Mouse (Mus musculus) MEL (cell line): Measurements from ENCODE around the gene Vwa5b2. TPM values are rescaled to one million over a fixed set of nuclear protein-coding genes. Genes with fewer than 3 reads are reported as not detected.
A peak's percentile ranks its signal among the peaks of the same experiment; 100 is the strongest.

Source experiments
- DNase-seq: peaks from one replicate; pipeline ENCODE4 v3.0.0; 2011; ENCODE audit warnings: low read depth, low spot score
- H3K27ac ChIP-seq: 2 replicates; pipeline ENCODE4 v1.5.1; 2012; ENCODE audit warnings: low read depth, mild to moderate bottlenecking, control low read depth, low read length, moderate library complexity; ENCODE audit not compliant: control insufficient read depth
- H3K27me3 ChIP-seq, 2 experiments: fragments of 150-350 bp in 1 of 2; sonication (generic) in 1 of 2; 2 replicates each; pipeline ENCODE4 v1.6.1; 2012; ENCODE audit warnings: low read length in 2 of 2, mild to moderate bottlenecking in 2 of 2, improper control_type of control experiment in 1 of 2, moderate library complexity in 1 of 2; ENCODE audit not compliant: insufficient read depth in 2 of 2, control insufficient read depth in 1 of 2
- H3K36me3 ChIP-seq, 2 experiments: 2 replicates each; pipeline ENCODE4 v1.6.1; 2012 to 2014; ENCODE audit warnings: low read length in 2 of 2, improper control_type of control experiment in 1 of 2, inconsistent platforms in 1 of 2, mild to moderate bottlenecking in 1 of 2; ENCODE audit not compliant: insufficient read depth in 2 of 2, control insufficient read depth in 1 of 2
- H3K4me1 ChIP-seq, 2 experiments: fragments of 150-350 bp in 1 of 2; sonication (generic) in 1 of 2; 2 replicates each; pipeline ENCODE4 v1.6.1; 2012; ENCODE audit warnings: low read length in 2 of 2, improper control_type of control experiment in 1 of 2, mild to moderate bottlenecking in 1 of 2; ENCODE audit not compliant: insufficient read depth in 2 of 2, control insufficient read depth in 1 of 2
- H3K4me3 ChIP-seq, 2 experiments: fragments of 150-350 bp in 1 of 2; sonication (generic) in 1 of 2; 2 replicates each; pipeline ENCODE4 v1.5.1; 2012; ENCODE audit warnings: low read depth in 2 of 2, low read length in 2 of 2, mild to moderate bottlenecking in 2 of 2, moderate library complexity in 2 of 2, control low read depth in 1 of 2, improper control_type of control experiment in 1 of 2; ENCODE audit not compliant: control insufficient read depth in 1 of 2, insufficient read depth in 1 of 2
- H3K79me2 ChIP-seq: 2 replicates; pipeline ENCODE4 v1.6.1; 2012; ENCODE audit warnings: mild to moderate bottlenecking, low read length, moderate library complexity; ENCODE audit not compliant: control insufficient read depth, poor library complexity, insufficient read depth
- H3K9ac ChIP-seq: 2 replicates; pipeline ENCODE4 v1.6.1; 2012; ENCODE audit warnings: low read depth, mild to moderate bottlenecking, control low read depth, low read length, moderate library complexity; ENCODE audit not compliant: control insufficient read depth, poor library complexity, severe bottlenecking
- H3K9me3 ChIP-seq: fragments of 150-350 bp; sonication (generic); replicated peaks from 2 replicates; pipeline ENCODE4 v1.6.1; 2012; ENCODE audit warnings: mild to moderate bottlenecking, low read length, improper control_type of control experiment, moderate library complexity; ENCODE audit not compliant: insufficient read depth
- BHLHE40 ChIP-seq: IDR thresholded peaks from 2 replicates; pipeline ENCODE4 v1.6.1; 2012; ENCODE audit warnings: low read depth, mild to moderate bottlenecking, inconsistent platforms, low read length, improper control_type of control experiment, borderline replicate concordance
- CHD2 ChIP-seq: IDR thresholded peaks from 2 replicates; pipeline ENCODE4 v1.6.1; 2011; ENCODE audit warnings: low read length, improper control_type of control experiment
- EP300 ChIP-seq, 2 experiments: IDR thresholded peaks; 2 replicates each; pipeline ENCODE4 v1.6.1; 2011; ENCODE audit warnings: improper control_type of control experiment in 2 of 2, low read length in 2 of 2, low read depth in 1 of 2, mild to moderate bottlenecking in 1 of 2
- GATA1 ChIP-seq: IDR thresholded peaks from 2 replicates; pipeline ENCODE4 v1.6.1; 2011; ENCODE audit warnings: low read depth, low read length, improper control_type of control experiment
- KAT2A ChIP-seq: conservative IDR thresholded peaks from 2 replicates; pipeline ENCODE4 v1.6.1; 2012; ENCODE audit warnings: low read depth, low read length, improper control_type of control experiment, inconsistent platforms
- MXI1 ChIP-seq: IDR thresholded peaks from 2 replicates; pipeline ENCODE4 v1.6.1; 2011; ENCODE audit warnings: mild to moderate bottlenecking, low read depth, low read length, improper control_type of control experiment
- MYB ChIP-seq: IDR thresholded peaks from 2 replicates; pipeline ENCODE4 v1.6.1; 2011; ENCODE audit warnings: mild to moderate bottlenecking, low read depth, low read length, improper control_type of control experiment
- MYC ChIP-seq: IDR thresholded peaks from 2 replicates; pipeline ENCODE4 v1.6.1; 2011; ENCODE audit warnings: low read depth, mild to moderate bottlenecking, low read length, improper control_type of control experiment, moderate library complexity
- NRF1 ChIP-seq: IDR thresholded peaks from 2 replicates; pipeline ENCODE4 v1.6.1; 2014; ENCODE audit warnings: low read depth, mild to moderate bottlenecking, inconsistent platforms, low read length, improper control_type of control experiment, moderate library complexity; ENCODE audit not compliant: poor library complexity, insufficient read depth, severe bottlenecking
- POLR2AphosphoS2 ChIP-seq: IDR thresholded peaks from 2 replicates; pipeline ENCODE4 v1.6.1; 2011; ENCODE audit warnings: low read length, improper control_type of control experiment
- RAD21 ChIP-seq: IDR thresholded peaks from 2 replicates; pipeline ENCODE4 v1.6.1; 2011; ENCODE audit warnings: mild to moderate bottlenecking, low read depth, low read length, improper control_type of control experiment
- RCOR1 ChIP-seq: IDR thresholded peaks from 2 replicates; pipeline ENCODE4 v1.6.1; 2012; ENCODE audit warnings: low read depth, mild to moderate bottlenecking, inconsistent platforms, low read length, improper control_type of control experiment
- SIN3A ChIP-seq: IDR thresholded peaks from 2 replicates; pipeline ENCODE4 v1.6.1; 2012; ENCODE audit warnings: low read length, improper control_type of control experiment, inconsistent platforms
- SMC3 ChIP-seq: IDR thresholded peaks from 2 replicates; pipeline ENCODE4 v1.6.1; 2011; ENCODE audit warnings: low read depth, low read length, improper control_type of control experiment
- TBP ChIP-seq: IDR thresholded peaks from 2 replicates; pipeline ENCODE4 v1.8.0; 2011; ENCODE audit warnings: low read depth, low read length, improper control_type of control experiment
- TCF12 ChIP-seq: IDR thresholded peaks from 2 replicates; pipeline ENCODE4 v1.6.1; 2014; ENCODE audit warnings: low read depth, mild to moderate bottlenecking, inconsistent platforms, low read length, improper control_type of control experiment, moderate library complexity
- UBTF ChIP-seq: IDR thresholded peaks from 2 replicates; pipeline ENCODE4 v1.6.1; 2012; ENCODE audit warnings: low read depth, mild to moderate bottlenecking, inconsistent platforms, low read length, improper control_type of control experiment, moderate library complexity, borderline replicate concordance; ENCODE audit not compliant: insufficient read depth
- USF1 ChIP-seq: IDR thresholded peaks from 2 replicates; pipeline ENCODE4 v1.6.1; 2014; ENCODE audit warnings: low read depth, mild to moderate bottlenecking, inconsistent platforms, low read length, improper control_type of control experiment, moderate library complexity
- ZC3H11A ChIP-seq: IDR thresholded peaks from 2 replicates; pipeline ENCODE4 v1.6.1; 2012; ENCODE audit warnings: low read depth, mild to moderate bottlenecking, inconsistent platforms, low read length, improper control_type of control experiment
- ZKSCAN1 ChIP-seq: IDR thresholded peaks from 2 replicates; pipeline ENCODE4 v1.6.1; 2012; ENCODE audit warnings: low read depth, mild to moderate bottlenecking, inconsistent platforms, low read length, improper control_type of control experiment, moderate library complexity
- ZNF384 ChIP-seq: IDR thresholded peaks from 2 replicates; pipeline ENCODE4 v1.6.1; 2012; ENCODE audit warnings: low read depth, mild to moderate bottlenecking, inconsistent platforms, low read length, improper control_type of control experiment
- polyA plus RNA-seq, 2 experiments: library from polyadenylated mRNA; stranded (reverse) in 1 of 2; unstranded in 1 of 2; fragments of >175 nt in 1 of 2; fragments of >200 nt in 1 of 2; gene quantifications; 2 replicates each; pipeline versions ENCODE4 v1.2.1 to v1.2.4; 2012; ENCODE audit warnings: low replicate concordance in 2 of 2, low read depth in 1 of 2; ENCODE audit not compliant: insufficient read length in 2 of 2, insufficient read depth in 1 of 2, missing spikeins in 1 of 2
- total RNA-seq: library from RNA; depleted of rRNA; stranded (reverse); fragments of 300-350 nt; gene quantifications from 2 replicates; pipeline ENCODE4 v1.2.3, GENCODE M21; 2012

Vwa5b2 gene
- total and polyA plus RNA-seq, 3 experiments = 0.15 to 0.33 TPM; not detected in 1

- peak overlapping the region; percentile 49 for H3K9ac ChIP-seq
- H3K9me3 ChIP-seq = no peaks in the 10 kb centered on the region
- H3K27ac ChIP-seq = no peak overlapping the region
- H3K27me3 ChIP-seq = no peaks in the 10 kb centered on the region; a peak in 1 of 4 replicates
- no peak for TF ChIP-seq ZC3H11A
- TF ChIP-seq RCOR1 = 0 out of 2 replicates have a peak, but pooled peaks have one; percentile 19
- 0 out of 2 replicates have a peak, but pooled peaks have one; percentile 26 for TF ChIP-seq GATA1
- TF ChIP-seq USF1 = peak; percentile 48; the same call in 1 of the 2 replicates
- TF ChIP-seq BHLHE40 = no peak
- peaks cover 0 to 11% of the 10 kb centered on the region in 2 experiments; a peak in 2 of 4 replicates for H3K4me1 ChIP-seq
- no peak overlapping the region for H3K4me3 ChIP-seq
- DNase-seq = peak; percentile 34
- H3K79me2 ChIP-seq = peaks cover 4% of the 10 kb centered on the region; the same call in 1 of the 2 replicates
- peaks cover 0 to 13% of the 10 kb centered on the region in 2 experiments; a peak in 2 of 4 replicates for H3K36me3 ChIP-seq
These were observed 33.9 kb downstream of the Vwa5b2 start for GRCm38 (mm10) chr16:20623211-20623610.

GRCm38 (mm10) chr16:20628871-20629391 lies 39.7 kb downstream of the Vwa5b2 start:
- H3K9me3 ChIP-seq = no peaks in the 10 kb centered on the region
- peak overlapping the region; percentile 69 for H3K9ac ChIP-seq
- H3K27me3 ChIP-seq = no peaks in the 10 kb centered on the region
- peak; percentile 46 for DNase-seq
- peaks cover 6% of the 10 kb centered on the region; the same call in 1 of the 2 replicates for H3K79me2 ChIP-seq
- TF ChIP-seq MYC (no peak), TBP (no peak), GATA1 (no peak), POLR2AphosphoS2 (no peak), RAD21 (no peak), KAT2A (no peak), ZNF384 (no peak), MYB (no peak), NRF1 (no peak), TCF12 (no peak), SIN3A (no peak), ZKSCAN1 (no peak), MXI1 (no peak; the same call in 1 of the 2 replicates), UBTF (no peak), SMC3 (no peak), EP300 (IDR thresholded peaks at IDR 0.05; ENCODE audit: low read depth in 1 of 2, low read length in 2 of 2) (no peak), USF1 (no peak), CHD2 (no peak)
- H3K4me1 ChIP-seq = peaks cover 2 to 16% of the 10 kb centered on the region in 2 experiments; a peak in 3 of 4 replicates
- peak overlapping the region; percentile 59 to 73 for H3K4me3 ChIP-seq
- H3K27ac ChIP-seq = 0 out of 2 replicates have a peak overlapping the region, but pooled peaks have one; percentile 2
- H3K36me3 ChIP-seq = peaks cover 0 to 3% of the 10 kb centered on the region in 2 experiments; a peak in 2 of 4 replicates
